7 mouse cellular contexts compared by ENCODE assay signal in the genomic region with DNA sequence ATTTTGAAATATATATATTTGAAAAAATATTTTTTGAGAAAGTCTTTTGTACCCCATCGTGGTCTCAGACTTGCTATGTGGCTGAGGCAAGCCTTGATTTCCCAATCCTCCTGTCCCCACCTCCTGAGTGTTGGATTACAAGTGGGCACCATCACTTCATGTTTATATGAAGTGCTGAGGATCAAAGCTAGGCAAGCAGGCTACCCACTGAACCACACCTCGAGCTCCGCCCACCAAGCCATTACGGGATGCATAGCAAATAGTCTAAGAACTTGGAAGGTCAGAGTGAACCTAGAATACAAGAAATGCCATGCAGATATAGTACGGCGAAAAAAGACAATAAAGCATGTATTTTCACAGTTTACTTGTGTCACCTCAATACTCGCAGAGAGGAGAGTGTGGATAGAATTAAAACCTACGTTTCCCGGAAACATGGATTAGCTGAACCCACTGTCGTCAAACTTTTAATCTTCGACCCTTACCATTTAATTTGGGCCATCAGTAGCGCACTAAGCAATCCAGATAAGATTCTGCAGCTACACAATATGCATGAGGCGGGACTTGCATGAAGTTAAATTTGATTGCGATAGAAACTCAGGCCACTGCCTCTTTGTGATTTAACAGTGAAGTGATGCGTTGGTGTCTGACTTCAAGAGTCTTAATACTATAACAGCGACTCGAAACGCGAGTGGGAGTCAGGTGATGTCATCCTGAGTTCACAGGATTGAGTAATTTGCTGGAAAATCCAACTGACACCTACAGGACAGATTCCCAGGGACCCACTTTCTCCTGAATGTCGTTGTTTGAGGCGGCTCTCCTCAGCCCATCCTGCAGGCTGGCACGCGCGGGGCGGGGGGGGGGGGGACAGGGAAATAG. TPM values are rescaled to one million over a fixed set of nuclear protein-coding genes. Genes with fewer than 3 reads are reported as not detected.
DNase-seq lines count a peak whose midpoint lies in the region; ATAC-seq lines count a peak whose summit lies in the region.

No protein-coding gene starts in this region.

- peak; percentile 12 for DNase-seq in left cerebral cortex, adult 11 months (ENCODE audit: low spot score)
- no peak for DNase-seq in left cerebral cortex, postnatal 4 days
- DNase-seq in liver, embryonic 11.5 days (ENCODE audit: low spot score): no peak
- no peak for DNase-seq in natural killer cell, adult 2 months (ENCODE audit: low spot score in 2 of 2)
- DNase-seq in cerebellum, adult 11-12 months: no peak

- H3K4me1 ChIP-seq in forebrain, embryonic 12.5 days: peaks cover 39% of the 10 kb centered on the region
- 0 out of 2 replicates have a peak, but pooled peaks cover 3% of the 10 kb centered on the region for H3K4me1 ChIP-seq in liver, embryonic 11.5 days (replicated peaks; ENCODE audit: control insufficient read depth, insufficient read depth, low read length)
- H3K4me1 ChIP-seq in neural tube, embryonic 15.5 days: peaks cover 26% of the 10 kb centered on the region

- no peak; the same call in 1 of the 2 replicates for ATAC-seq in forebrain, embryonic 12.5 days (ENCODE audit: low FRiP score)
- ATAC-seq in liver, embryonic 11.5 days (replicated peaks; ENCODE audit: low FRiP score): no peak
- ATAC-seq in neural tube, embryonic 15.5 days (ENCODE audit: low FRiP score): peak; percentile 5; the same call in 1 of the 2 replicates

- H3K4me3 ChIP-seq in forebrain, embryonic 12.5 days (replicated peaks): peak overlapping the region; percentile 82
- H3K4me3 ChIP-seq in liver, embryonic 11.5 days (ENCODE audit: low read depth, low read length): peak overlapping the region; percentile 74
- peak overlapping the region; percentile 89 for H3K4me3 ChIP-seq in neural tube, embryonic 15.5 days (replicated peaks)

- intact Hi-C loops in left cerebral cortex, postnatal 4 days (cut with DNase I): no loop called here

- H3K9me3 ChIP-seq in forebrain, embryonic 12.5 days: no peaks in the 10 kb centered on the region
- H3K9me3 ChIP-seq in liver, embryonic 11.5 days (ENCODE audit: control insufficient read depth, low read length): no peaks in the 10 kb centered on the region
- no peaks in the 10 kb centered on the region for H3K9me3 ChIP-seq in neural tube, embryonic 15.5 days (replicated peaks)

- H3K9ac ChIP-seq in forebrain, embryonic 12.5 days: peak overlapping the region; percentile 92
- no peak overlapping the region; the same call in none of the 2 replicates for H3K9ac ChIP-seq in liver, embryonic 11.5 days (ENCODE audit: low read depth, low read length)
- H3K9ac ChIP-seq in neural tube, embryonic 15.5 days (replicated peaks): peak overlapping the region; percentile 61

- peak overlapping the region; percentile 79 for H3K4me2 ChIP-seq in forebrain, embryonic 12.5 days
- peak overlapping the region; percentile 94 for H3K4me2 ChIP-seq in liver, embryonic 11.5 days
- H3K4me2 ChIP-seq in neural tube, embryonic 15.5 days: peak overlapping the region; percentile 95

- no peak overlapping the region for H3K27ac ChIP-seq in forebrain, embryonic 12.5 days
- H3K27ac ChIP-seq in liver, embryonic 11.5 days (ENCODE audit: low read depth, low read length): no peak overlapping the region
- H3K27ac ChIP-seq in neural tube, embryonic 15.5 days (replicated peaks): no peak overlapping the region

- H3K36me3 ChIP-seq in forebrain, embryonic 12.5 days (replicated peaks): no peaks in the 10 kb centered on the region
- no peaks in the 10 kb centered on the region for H3K36me3 ChIP-seq in liver, embryonic 11.5 days (ENCODE audit: control insufficient read depth, insufficient read depth, low read length)
- no peaks in the 10 kb centered on the region for H3K36me3 ChIP-seq in neural tube, embryonic 15.5 days

- H3K27me3 ChIP-seq in forebrain, embryonic 12.5 days: peaks cover 4% of the 10 kb centered on the region; the same call in 1 of the 2 replicates
- peaks cover 55% of the 10 kb centered on the region for H3K27me3 ChIP-seq in liver, embryonic 11.5 days (replicated peaks; ENCODE audit: control insufficient read depth, insufficient read depth, low read length)
- H3K27me3 ChIP-seq in neural tube, embryonic 15.5 days (replicated peaks): 0 out of 2 replicates have a peak, but pooled peaks cover 3% of the 10 kb centered on the region

- 13% methylated on average over 21 of the region's 25 CpGs for WGBS in forebrain, embryonic 12.5 days
- 15% methylated on average over 24 of the region's 25 CpGs for WGBS in liver, embryonic 11.5 days
- WGBS in neural tube, embryonic 15.5 days: 12% methylated on average over 25 of the region's 25 CpGs

RNA-seq across cellular contexts. Expression of a gene that starts 0.7 kb away (rescaled TPM):
- total RNA-seq in left cerebral cortex, postnatal 4 days (2021): 10 to 100 TPM; 37.6 to 43.8 TPM
- 141 and 143 TPM in 2 replicates for polyA plus RNA-seq in forebrain, embryonic 12.5 days (2016; fragmentation: Nextera tagmentation; extraction: Ambion mirVana)
- polyA plus RNA-seq in liver, embryonic 11.5 days (2014; fragmentation: Nextera tagmentation; extraction: Ambion mirVana): 17.9 and 21.5 TPM in 2 replicates
- 38.7 and 42.0 TPM in 2 replicates for polyA plus RNA-seq in neural tube, embryonic 15.5 days (2015; fragmentation: Nextera tagmentation; extraction: Ambion mirVana)
